Mouse (Mus musculus) stomach, postnatal 0 days (tissue): Measurements from ENCODE around the gene 1700088E04Rik. TPM values are rescaled to one million over a fixed set of nuclear protein-coding genes. Genes with fewer than 3 reads are reported as not detected.

Experiments
- ATAC-seq: fragments of 200-750 bp; cut with Nextera tagmentation; 2 replicates; pipeline ENCODE4 v1.8.0; 2017; ENCODE audit not compliant: low FRiP score, low TSS enrichment
- DNase-seq: peaks from one replicate; pipeline ENCODE4 v3.0.0-alpha.2; 2016; ENCODE audit warnings: low spot score
- H3K27ac ChIP-seq: fragments of 300-500 bp; sonication (generic); replicated peaks from 2 replicates; pipeline ENCODE4 v1.5.1; 2014; ENCODE audit warnings: mild to moderate bottlenecking, control low read depth
- H3K27me3 ChIP-seq: fragments of 300-500 bp; sonication (generic); 2 replicates; pipeline ENCODE4 v1.6.1; 2014; ENCODE audit warnings: low read length; ENCODE audit not compliant: control insufficient read depth, insufficient read depth
- H3K36me3 ChIP-seq: fragments of 300-500 bp; sonication (generic); 2 replicates; pipeline ENCODE4 v1.6.1; 2014; ENCODE audit warnings: low read length, mixed read lengths; ENCODE audit not compliant: control insufficient read depth, insufficient read depth
- H3K4me1 ChIP-seq: fragments of 300-500 bp; sonication (generic); replicated peaks from 2 replicates; pipeline ENCODE4 v1.6.1; 2014; ENCODE audit warnings: antibody characterized with exemption; ENCODE audit not compliant: control insufficient read depth, insufficient read depth
- H3K4me2 ChIP-seq: fragments of 300-500 bp; sonication (generic); replicated peaks from 2 replicates; pipeline ENCODE4 v1.6.1; 2014; ENCODE audit warnings: low read depth, mild to moderate bottlenecking, control low read depth, moderate library complexity
- H3K4me3 ChIP-seq: fragments of 300-500 bp; sonication (generic); 2 replicates; pipeline ENCODE4 v1.5.1; 2014; ENCODE audit warnings: low read depth, low read length, control low read depth
- H3K9ac ChIP-seq: fragments of 300-500 bp; sonication (generic); 2 replicates; pipeline ENCODE4 v1.6.1; 2014; ENCODE audit warnings: mild to moderate bottlenecking, low read length, control low read depth, mixed read lengths
- H3K9me3 ChIP-seq: fragments of 300-500 bp; sonication (generic); 2 replicates; pipeline ENCODE4 v1.6.1; 2016; ENCODE audit warnings: low read length; ENCODE audit not compliant: control insufficient read depth
- CTCF ChIP-seq: IDR thresholded peaks from 2 replicates; pipeline ENCODE4 v1.5.1; 2016; ENCODE audit warnings: antibody characterized with exemption, low read depth, mild to moderate bottlenecking, moderate library complexity
- EP300 ChIP-seq: optimal IDR thresholded peaks from 2 replicates; pipeline ENCODE3; 2016; ENCODE audit warnings: antibody characterized with exemption
- WGBS: fragments of 180-500 bp; shearing (Covaris S2); extraction: QIAGEN DNeasy Blood & Tissue Kit; methylation state at CpG from one replicate; pipeline ENCODE4 v1.1.7; 2014; 5-methylcytosine and 5-hydroxymethylcytosine counted together
- polyA plus RNA-seq: library from polyadenylated mRNA; unstranded; fragments of >200 nt; fragmentation: Nextera tagmentation; extraction: Ambion mirVana; gene quantifications from 2 replicates; pipeline ENCODE4 v1.2.1, GENCODE M21; 2015

1700088E04Rik gene
- polyA plus RNA-seq, 1 experiment from 2014 or later: 6.4 TPM

DNA sequence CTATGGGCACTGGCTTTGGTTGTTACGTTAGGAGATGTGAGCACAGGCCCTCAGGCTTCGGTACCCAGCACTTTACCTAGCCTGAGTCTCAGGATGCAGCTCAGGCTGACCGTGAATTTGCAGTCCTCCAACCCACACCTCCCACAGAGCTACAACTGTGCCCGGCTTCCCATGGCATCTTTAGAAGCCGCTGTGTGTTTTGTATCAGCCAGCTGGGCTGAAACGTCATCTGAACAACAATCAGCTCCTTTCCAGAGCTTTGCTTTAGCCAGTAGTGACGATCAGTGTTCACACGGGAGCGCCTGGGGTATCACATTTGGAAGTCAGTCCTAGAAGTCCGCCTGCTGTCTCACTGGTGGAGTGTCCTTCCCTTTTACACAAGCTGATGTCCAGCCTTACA, 37.8 kb downstream of the 1700088E04Rik start:
- Histone ChIP-seq H3K27me3 (no peaks in the 10 kb centered on the region), H3K9me3 (no peaks in the 10 kb centered on the region), H3K9ac (no peak overlapping the region), H3K4me2 (no peak overlapping the region), H3K36me3 (no peaks in the 10 kb centered on the region), H3K4me1 (peaks cover 10% of the 10 kb centered on the region), H3K27ac (no peak overlapping the region), H3K4me3 (no peak overlapping the region)
- WGBS: 74% methylated on average over 10 of the region's 10 CpGs
- TF ChIP-seq EP300 (no peak), CTCF (no peak)
- ATAC-seq: no peak
- DNase-seq: no peak

DNA sequence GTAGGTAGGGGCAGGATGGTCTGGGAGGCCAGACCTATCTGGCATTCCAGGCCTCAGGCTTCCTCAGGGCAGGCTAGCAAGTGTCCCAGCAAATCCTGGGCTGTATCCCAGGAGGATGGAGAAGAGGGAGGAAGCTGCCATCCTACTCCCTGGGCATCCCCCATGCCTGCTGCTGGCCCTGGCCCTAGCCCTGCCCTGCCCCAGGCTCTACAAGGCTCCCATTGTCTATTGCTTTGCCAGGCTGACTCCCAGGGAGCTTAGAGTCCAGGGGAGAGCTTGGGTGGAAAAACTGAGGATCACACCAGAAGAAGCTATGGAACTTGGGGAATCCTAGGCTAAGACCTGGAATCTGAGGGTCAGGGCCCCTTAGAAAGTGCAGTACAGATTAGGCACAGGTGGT, 39.5 kb downstream of the 1700088E04Rik start:
- Histone ChIP-seq H3K4me3 (no peak overlapping the region), H3K27me3 (no peaks in the 10 kb centered on the region), H3K4me2 (no peak overlapping the region), H3K4me1 (peaks cover 16% of the 10 kb centered on the region), H3K9ac (0 out of 2 replicates have a peak overlapping the region, but pooled peaks have one; percentile 13), H3K9me3 (no peaks in the 10 kb centered on the region), H3K36me3 (no peaks in the 10 kb centered on the region), H3K27ac (peak overlapping the region; percentile 40; the same call in 1 of the 2 replicates)
- DNase-seq (no peak), ATAC-seq (no peak)
- TF ChIP-seq EP300 (no peak), CTCF (no peak)

DNA sequence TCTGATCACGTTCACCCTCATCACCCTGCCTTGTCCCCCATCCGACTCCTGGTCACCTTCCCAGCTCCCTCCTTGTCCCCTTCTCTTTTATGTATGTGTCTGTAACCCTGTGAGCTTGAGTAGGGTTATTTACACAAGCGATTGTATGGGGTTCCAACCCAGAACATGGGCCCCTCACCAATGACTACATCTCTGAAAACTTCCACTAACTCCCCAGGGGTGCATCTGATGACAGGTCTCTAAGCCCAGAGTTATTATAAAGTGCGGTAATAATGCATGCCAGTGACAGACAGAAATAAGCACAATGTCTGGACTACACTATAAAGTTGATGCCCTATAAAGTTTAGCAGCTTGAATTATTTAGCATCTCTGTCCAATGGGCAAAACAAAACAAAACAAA, 40.7 kb downstream of the 1700088E04Rik start:
- 63% methylated on average over 4 of the region's 4 CpGs for WGBS

DNA sequence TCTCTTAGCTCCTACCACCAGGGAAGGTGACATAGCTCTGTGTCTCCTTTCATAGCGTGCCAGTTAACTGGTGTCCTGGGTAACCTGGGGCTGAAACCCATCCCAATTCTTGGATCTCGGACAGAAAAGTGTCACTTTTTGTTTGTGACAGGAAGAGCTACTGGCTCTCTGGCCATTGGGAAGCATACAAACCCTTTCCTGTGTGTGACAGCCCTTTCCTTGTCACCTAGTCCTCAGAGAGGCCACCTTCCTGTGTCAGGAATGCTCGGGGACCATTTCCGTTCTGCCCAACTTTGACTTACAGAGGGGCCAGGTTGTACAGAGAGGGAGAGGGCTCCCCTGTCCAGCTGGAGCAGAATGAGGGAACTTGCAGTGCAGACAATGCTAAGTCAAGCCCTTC, 41.6 kb downstream of the 1700088E04Rik start:
- DNase-seq (no peak), ATAC-seq (no peak)
- whole genome bisulfite sequencing: 78% methylated on average over 4 of the region's 4 CpGs
- Histone ChIP-seq H3K9ac (0 out of 2 replicates have a peak overlapping the region, but pooled peaks have one; percentile 18), H3K4me3 (no peak overlapping the region), H3K4me1 (peaks cover 19% of the 10 kb centered on the region), H3K36me3 (no peaks in the 10 kb centered on the region), H3K4me2 (no peak overlapping the region), H3K27me3 (no peaks in the 10 kb centered on the region), H3K9me3 (no peaks in the 10 kb centered on the region), H3K27ac (peak overlapping the region; percentile 94)
- TF ChIP-seq CTCF (no peak), EP300 (no peak)

More for the DNA sequence above, 40.7 kb downstream of the 1700088E04Rik start:
- Histone ChIP-seq H3K4me3 (no peak overlapping the region), H3K4me2 (no peak overlapping the region), H3K27me3 (no peaks in the 10 kb centered on the region), H3K4me1 (peaks cover 19% of the 10 kb centered on the region), H3K27ac (no peak overlapping the region; the same call in 1 of the 2 replicates), H3K9ac (no peak overlapping the region), H3K36me3 (no peaks in the 10 kb centered on the region), H3K9me3 (no peaks in the 10 kb centered on the region)
- no peak for TF ChIP-seq EP300
- TF ChIP-seq CTCF: no peak
- DNase-seq (no peak), ATAC-seq (no peak)

DNA sequence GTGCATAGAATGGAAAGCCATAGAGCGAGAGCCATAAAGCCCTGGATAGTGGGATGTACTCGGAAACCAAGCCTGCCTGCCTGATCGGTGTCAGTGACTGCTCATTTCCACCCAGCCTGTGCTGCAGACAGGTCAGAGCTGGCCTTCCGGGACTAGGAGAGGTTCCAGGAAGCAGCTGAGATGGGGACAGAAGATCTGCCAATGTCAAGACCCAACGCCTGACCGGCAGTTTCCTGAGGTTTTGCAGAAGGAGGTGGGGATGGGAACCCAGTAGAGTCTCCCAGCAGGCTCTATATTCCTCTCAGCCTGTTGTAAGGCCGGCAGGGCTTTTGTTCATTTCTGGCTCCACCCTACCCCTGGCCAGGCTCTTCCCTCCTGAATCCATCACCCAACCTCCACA, 42.2 kb downstream of the 1700088E04Rik start:
- Histone ChIP-seq H3K27me3 (no peaks in the 10 kb centered on the region), H3K27ac (peak overlapping the region; percentile 94), H3K9ac (0 out of 2 replicates have a peak overlapping the region, but pooled peaks have one; percentile 18), H3K9me3 (no peaks in the 10 kb centered on the region), H3K4me3 (no peak overlapping the region), H3K36me3 (no peaks in the 10 kb centered on the region; the same call in 1 of the 2 replicates), H3K4me2 (no peak overlapping the region), H3K4me1 (peaks cover 19% of the 10 kb centered on the region)
- TF ChIP-seq CTCF (no peak), EP300 (no peak)
- 49% methylated on average over 7 of the region's 7 CpGs for WGBS
- ATAC-seq: no peak
- DNase-seq: no peak

DNA sequence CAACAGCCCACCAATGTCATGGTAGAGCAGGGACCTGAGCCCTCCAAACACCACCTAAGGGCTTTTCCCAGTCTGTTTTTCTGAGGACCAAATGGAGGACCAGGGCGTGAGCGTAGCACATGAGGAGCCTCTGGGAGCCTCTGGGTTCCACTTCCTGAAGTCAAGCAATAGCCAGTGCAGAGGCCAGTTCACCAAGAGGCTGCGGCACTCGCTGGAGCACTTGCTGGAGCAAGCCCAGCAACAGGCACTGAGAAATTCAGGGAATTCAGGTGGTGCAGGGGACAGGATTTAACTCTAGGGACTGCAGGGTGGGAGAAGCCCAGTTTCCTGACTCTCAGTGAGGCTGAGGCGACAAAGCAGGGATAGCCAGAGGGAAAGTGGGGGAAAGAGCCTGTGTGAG, 42.8 kb downstream of the 1700088E04Rik start:
- TF ChIP-seq EP300: no peak
- no peak for TF ChIP-seq CTCF
- Histone ChIP-seq H3K27ac (peak overlapping the region; percentile 94), H3K4me1 (peaks cover 19% of the 10 kb centered on the region), H3K4me2 (no peak overlapping the region), H3K9ac (peak overlapping the region; percentile 27), H3K9me3 (no peaks in the 10 kb centered on the region), H3K4me3 (no peak overlapping the region), H3K36me3 (no peaks in the 10 kb centered on the region; the same call in 1 of the 2 replicates), H3K27me3 (no peaks in the 10 kb centered on the region)
- WGBS: 52% methylated on average over 5 of the region's 5 CpGs
- DNase-seq: no peak
- peak; percentile 14; the same call in 1 of the 2 replicates for ATAC-seq
